Mouse (Mus musculus): Measurements from ENCODE around the gene Schip1.

DNA sequence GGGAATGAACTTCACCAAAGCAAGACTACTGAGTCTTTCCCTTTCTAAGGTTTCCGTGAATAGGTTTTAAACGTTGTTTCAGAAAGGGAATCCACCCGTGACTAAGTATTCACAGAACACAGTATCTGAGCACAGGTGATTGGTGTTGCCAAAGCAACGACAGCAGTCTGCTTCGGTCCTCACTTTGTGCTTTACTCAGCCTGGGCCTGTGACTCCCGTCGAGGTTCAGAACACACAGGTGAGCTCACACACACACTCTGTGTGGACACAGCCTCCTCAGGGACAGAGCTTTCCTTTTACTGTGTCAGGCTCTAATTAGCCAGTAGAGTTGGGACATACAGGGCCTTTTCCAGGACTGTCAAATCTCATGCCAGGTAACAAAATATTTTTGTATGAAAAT lies 369.8 kb downstream of the Schip1 start:
- TF ChIP-seq CTCF (IDR thresholded peaks at IDR 0.05; ENCODE audit: low read depth), result no peak
- no peak for TF ChIP-seq EP300 (IDR thresholded peaks at IDR 0.05; ENCODE audit: low read depth)
